Mouse (Mus musculus) left cerebral cortex, adult 6 months (tissue): ENCODE data around the gene Fam71f1. TPM values are rescaled to one million over a fixed set of nuclear protein-coding genes. Genes with fewer than 3 reads are reported as not detected.

Source experiments
- long read RNA-seq, 2 experiments: library from polyadenylated mRNA; unstranded; transcript quantifications; one replicate each; pipeline ENCODE4 v2.0.0; 2019 to 2020
- polyA plus RNA-seq: library from polyadenylated mRNA; unstranded; fragments of <200 nt; fragmentation: Nextera tagmentation; gene quantifications from 2 replicates; pipeline ENCODE4 v1.2.3, GENCODE M21; 2021

The Fam71f1 gene
- polyA plus RNA-seq, result not detected in 2 replicates
- long read RNA-seq, experiment 1, result 0 reads
- long read RNA-seq, experiment 2, result 0 reads

GRCm38 (mm10) chr6:29318879-29319278 is at the start of gene Fam71f1:
Gene Fam71f1 (plus strand): TSS chr6:29319140.

GRCm38 (mm10) chr6:29272312-29273072 is 46.4 kb upstream of the Fam71f1 start, which contains the start of gene Hilpda:
Gene Hilpda (plus strand): TSS chr6:29272488.

GRCm38 (mm10) chr6:29279293-29279692 is 39.6 kb upstream of the Fam71f1 start, which contains the start of gene Fam71f2:
Gene Fam71f2 (plus strand): TSS chr6:29279593.

GRCm38 (mm10) chr6:29347665-29348370 is 28.9 kb downstream of the Fam71f1 start, which contains the start of gene Calu:
Gene Calu (plus strand): TSS chr6:29348069.

Other genes starting within 250 kb of the Fam71f1 start
- gene Rbm28, start 154.1 kb upstream of the Fam71f1 start, polyA plus RNA-seq, result 7.7 and 11.4 TPM in 2 replicates
- 0.48 and 1.5 TPM in 2 replicates for gene Prrt4, start 139.6 kb upstream of the Fam71f1 start, polyA plus RNA-seq
- 15.1 and 32.0 TPM in 2 replicates for gene Impdh1, start 102.8 kb upstream of the Fam71f1 start, polyA plus RNA-seq
- gene Hilpda, start 46.7 kb upstream of the Fam71f1 start, polyA plus RNA-seq, result 19.4 and 21.0 TPM in 2 replicates
- 0.31 and 0.34 TPM in 2 replicates for gene Fam71f2, start 39.5 kb upstream of the Fam71f1 start, polyA plus RNA-seq
- 26.4 and 32.2 TPM in 2 replicates for gene Calu, start 28.9 kb downstream of the Fam71f1 start, polyA plus RNA-seq
- gene Opn1sw, start 69.3 kb downstream of the Fam71f1 start, polyA plus RNA-seq, result 0.09 and 0.18 TPM in 2 replicates
- 26.1 and 97.9 TPM in 2 replicates for gene Ccdc136, start 77.2 kb downstream of the Fam71f1 start, polyA plus RNA-seq
- 0.12 and 0.74 TPM in 2 replicates for gene Flnc, start 114.1 kb downstream of the Fam71f1 start, polyA plus RNA-seq
- gene Atp6v1f, start 148.6 kb downstream of the Fam71f1 start, polyA plus RNA-seq, result 835 and 900 TPM in 2 replicates
- not detected in 2 replicates for gene Atp6v1fnb, start 152.3 kb downstream of the Fam71f1 start, polyA plus RNA-seq
- 0.30 and 0.42 TPM in 2 replicates for gene Kcp, start 188.8 kb downstream of the Fam71f1 start, polyA plus RNA-seq
- 2.1 and 3.3 TPM in 2 replicates for gene Irf5, start 207.5 kb downstream of the Fam71f1 start, polyA plus RNA-seq